Mouse (Mus musculus) bone marrow, adult 2 months (tissue): ENCODE data around the gene Tuba3a.

Experiments used
- CTCF ChIP-seq: fragments of 200-500 bp; IDR thresholded peaks from 2 replicates; pipeline ENCODE4 v1.5.1; 2011; ENCODE audit warnings: low read length, control low read depth; ENCODE audit not compliant: control insufficient read depth, insufficient read depth
- POLR2A ChIP-seq: fragments of 200-500 bp; IDR thresholded peaks from 2 replicates; pipeline ENCODE4 v1.6.1; 2011; ENCODE audit warnings: low read depth, mild to moderate bottlenecking, control low read depth, low read length, borderline replicate concordance; ENCODE audit not compliant: control insufficient read depth

- TF ChIP-seq CTCF: no peak
- TF ChIP-seq POLR2A: no peak
Observed at GRCm38 (mm10) chr6:125266091-125266490, 19.8 kb downstream of the Tuba3a start.
